ENCODE assay signal across 8 mouse cellular contexts in genomic region chr7:133185931-133186601, GRCm38 (mm10).
DNase-seq lines count a peak whose midpoint lies in the region; ATAC-seq and TF ChIP-seq lines count a peak whose summit lies in the region.

No protein-coding gene starts in this region.

- H3K27ac ChIP-seq in intestine, embryonic 15.5 days = peak overlapping the region; percentile 71
- H3K27ac ChIP-seq in limb, embryonic 14.5 days (replicated peaks; ENCODE audit: low read depth, low read length) = no peak overlapping the region
- no peak overlapping the region for H3K27ac ChIP-seq in midbrain, embryonic 14.5 days (replicated peaks; ENCODE audit: low read depth, low read length)

- TF ChIP-seq POLR2A in limb, embryonic 14.5 days (IDR thresholded peaks at IDR 0.05; ENCODE audit: borderline replicate concordance, extremely low read depth, insufficient read depth, insufficient read length) = no peak

- DNase-seq in 3T3-L1 (ENCODE audit: low read depth, low spot score) = peak; percentile 64
- DNase-seq in adrenal gland, adult 18-20 months (ENCODE audit: low spot score in 2 of 2) = peak; percentile 63 to 65
- DNase-seq in embryo, embryonic 11 days = peak; percentile 80
- DNase-seq in limb, embryonic 14.5 days (ENCODE audit: low spot score) = peak; percentile 64
- DNase-seq in midbrain, embryonic 14.5 days = peak; percentile 58

- WGBS in intestine, embryonic 15.5 days = 8% methylated on average over 12 of the region's 12 CpGs
- WGBS in limb, embryonic 14.5 days = 12% methylated on average over 12 of the region's 12 CpGs
- WGBS in midbrain, embryonic 14.5 days = 18% methylated on average over 12 of the region's 12 CpGs

- peak overlapping the region; percentile 17 for H3K4me3 ChIP-seq in intestine, embryonic 15.5 days (replicated peaks)
- no peak overlapping the region for H3K4me3 ChIP-seq in limb, embryonic 14.5 days (replicated peaks; ENCODE audit: low read length)
- no peak overlapping the region for H3K4me3 ChIP-seq in midbrain, embryonic 14.5 days (replicated peaks; ENCODE audit: low read depth, low read length)

- no peaks in the 10 kb centered on the region for H3K36me3 ChIP-seq in intestine, embryonic 15.5 days
- H3K36me3 ChIP-seq in limb, embryonic 14.5 days (ENCODE audit: control insufficient read depth, insufficient read depth, low read length) = no peaks in the 10 kb centered on the region
- H3K36me3 ChIP-seq in midbrain, embryonic 14.5 days (ENCODE audit: control insufficient read depth, insufficient read depth, low read length) = no peaks in the 10 kb centered on the region

- no peak overlapping the region for H3K9ac ChIP-seq in intestine, embryonic 15.5 days
- H3K9ac ChIP-seq in limb, embryonic 14.5 days (ENCODE audit: low read depth, low read length, severe bottlenecking) = no peak overlapping the region
- no peak overlapping the region for H3K9ac ChIP-seq in midbrain, embryonic 14.5 days (replicated peaks; ENCODE audit: low read length)

- H3K4me2 ChIP-seq in intestine, embryonic 15.5 days (replicated peaks) = peak overlapping the region; percentile 50
- no peak overlapping the region; the same call in 1 of the 2 replicates for H3K4me2 ChIP-seq in limb, embryonic 14.5 days (replicated peaks; ENCODE audit: low read depth, low read length, severe bottlenecking)
- H3K4me2 ChIP-seq in midbrain, embryonic 14.5 days (ENCODE audit: low read length) = no peak overlapping the region

- H3K4me1 ChIP-seq in intestine, embryonic 15.5 days (replicated peaks) = peaks cover 7% of the 10 kb centered on the region; the same call in 1 of the 2 replicates
- no peaks in the 10 kb centered on the region for H3K4me1 ChIP-seq in limb, embryonic 14.5 days (ENCODE audit: control insufficient read depth, insufficient read depth, low read length)
- peaks cover 11% of the 10 kb centered on the region; the same call in 1 of the 2 replicates for H3K4me1 ChIP-seq in midbrain, embryonic 14.5 days (ENCODE audit: control insufficient read depth, insufficient read depth, low read length)

- H3K27me3 ChIP-seq in intestine, embryonic 15.5 days (replicated peaks) = no peaks in the 10 kb centered on the region
- H3K27me3 ChIP-seq in limb, embryonic 14.5 days (ENCODE audit: control insufficient read depth, insufficient read depth, low read length) = no peaks in the 10 kb centered on the region
- no peaks in the 10 kb centered on the region for H3K27me3 ChIP-seq in midbrain, embryonic 14.5 days (ENCODE audit: control insufficient read depth, insufficient read depth, low read length)

- peak; percentile 81 for ATAC-seq in granulocyte monocyte progenitor cell, adult 5-6 weeks (replicated peaks; ENCODE audit: poor library complexity, severe bottlenecking)
- peak; percentile 94 for ATAC-seq in intestine, embryonic 15.5 days
- ATAC-seq in limb, embryonic 14.5 days (ENCODE audit: low FRiP score, low read depth) = peak; percentile 47
- no peak for ATAC-seq in midbrain, embryonic 14.5 days (ENCODE audit: low FRiP score, low TSS enrichment)
- no peak for ATAC-seq in monocyte, adult 5-6 weeks (replicated peaks; ENCODE audit: insufficient number of reproducible peaks, low FRiP score, low TSS enrichment, poor library complexity, severe bottlenecking)

- H3K9me3 ChIP-seq in intestine, embryonic 15.5 days = no peaks in the 10 kb centered on the region
- H3K9me3 ChIP-seq in limb, embryonic 14.5 days (ENCODE audit: control insufficient read depth, low read length) = no peaks in the 10 kb centered on the region
- H3K9me3 ChIP-seq in midbrain, embryonic 14.5 days (ENCODE audit: control insufficient read depth, low read length) = no peaks in the 10 kb centered on the region

Comparison
In these comparisons a context has a peak if more than half of its experiments do, and no peak if none do; other contexts are left out.
1. ATAC-seq: peak in granulocyte monocyte progenitor cell, adult 5-6 weeks (single experiment), intestine, embryonic 15.5 days (single experiment) and limb, embryonic 14.5 days (single experiment); none in midbrain, embryonic 14.5 days (single experiment) and monocyte, adult 5-6 weeks (single experiment).
2. Peak in every context shown above with its lines, with median percentiles within 50 percentile points of each other: DNase-seq.